Mouse (Mus musculus): ENCODE results near the gene Rbm17.

DNA sequence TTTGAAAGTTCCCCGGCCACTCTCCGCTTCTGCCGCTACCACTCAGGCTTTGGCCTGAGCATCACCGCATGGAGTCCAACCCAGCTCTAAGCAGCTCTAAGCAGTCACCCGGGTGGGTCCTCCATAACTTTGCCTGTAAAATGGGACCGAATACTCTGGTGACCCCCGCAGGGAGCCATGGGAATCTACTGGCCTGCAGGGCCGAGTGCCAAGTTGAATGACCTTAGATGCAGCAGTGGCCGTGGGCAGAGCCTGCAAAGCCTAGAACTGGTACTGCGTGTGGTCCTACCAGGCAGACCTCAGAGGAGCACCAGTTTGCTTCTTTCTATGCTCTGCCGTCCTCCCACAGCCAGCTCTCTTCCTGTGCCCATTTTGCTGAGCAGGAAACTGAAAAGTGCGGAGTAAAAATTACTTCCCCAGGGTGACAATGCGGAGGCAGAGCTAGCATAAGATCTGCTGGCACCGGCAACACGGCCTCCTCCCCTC lies 50.9 kb downstream of the Rbm17 start:
- TF ChIP-seq GATA1 (IDR thresholded peaks at IDR 0.05; ENCODE audit: borderline replicate concordance, low read length) (no peak), FLI1 (IDR thresholded peaks at IDR 0.05; ENCODE audit: low read length) (no peak)

Data from megakaryocyte, embryonic 14.5 days (primary cell).